Mouse (Mus musculus) E14TG2a.4 (cell line): ENCODE measurements around the gene Rbfox1.

Experiments
- CTCF ChIP-seq: conservative IDR thresholded peaks from 2 replicates; pipeline ENCODE4 v1.5.1; 2014; ENCODE audit warnings: low read length
- NANOG ChIP-seq: IDR thresholded peaks from 2 replicates; pipeline ENCODE4 v1.6.1; 2014; ENCODE audit warnings: borderline replicate concordance, low read length, mixed read lengths
- POU5F1 ChIP-seq: IDR thresholded peaks from 2 replicates; pipeline ENCODE4 v1.6.1; 2014; ENCODE audit warnings: low read length, borderline replicate concordance

DNA sequence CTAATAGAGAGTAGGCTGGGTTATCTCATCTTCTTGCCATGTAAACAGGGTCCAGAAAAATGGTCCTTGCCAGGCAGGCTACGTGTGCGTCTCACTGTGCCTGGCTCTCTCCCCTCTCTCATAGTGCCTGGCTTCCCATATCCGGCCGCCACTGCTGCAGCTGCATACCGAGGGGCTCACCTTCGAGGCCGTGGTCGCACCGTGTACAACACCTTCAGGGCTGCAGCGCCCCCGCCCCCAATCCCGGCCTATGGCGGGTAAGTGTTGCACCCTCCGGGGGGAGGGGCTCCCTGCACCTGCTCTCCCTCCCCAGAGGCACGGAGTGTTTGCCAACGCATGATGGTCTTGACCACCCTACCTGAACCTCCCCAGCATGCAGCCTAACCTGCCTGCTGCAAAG lies 1467.7 kb downstream of the Rbfox1 start:
- no peak for TF ChIP-seq CTCF
- TF ChIP-seq NANOG: no peak
- no peak for TF ChIP-seq POU5F1
